Mouse (Mus musculus): Measurements from ENCODE around the gene Plekhg4. TPM values are rescaled to one million over a fixed set of nuclear protein-coding genes. Genes with fewer than 3 reads are reported as not detected.
A peak's percentile ranks its signal among the peaks of the same experiment; 100 is the strongest.

Plekhg4 gene
- polyA plus RNA-seq, 1 experiment from 2014 or later = 0.26 TPM

- 84% methylated on average over 6 of the region's 6 CpGs for WGBS
- H3K4me1 ChIP-seq (replicated peaks; ENCODE audit: control insufficient read depth, insufficient read depth, low read length) = no peaks in the 10 kb centered on the region
- no peak overlapping the region for H3K4me2 ChIP-seq (replicated peaks; ENCODE audit: low read depth, low read length)
- no peaks in the 10 kb centered on the region for H3K36me3 ChIP-seq (ENCODE audit: control insufficient read depth, insufficient read depth, low read length)
- H3K9ac ChIP-seq (ENCODE audit: low read depth, low read length) = no peak overlapping the region
- no peaks in the 10 kb centered on the region for H3K9me3 ChIP-seq (ENCODE audit: control insufficient read depth, low read length)
- H3K4me3 ChIP-seq (ENCODE audit: low read depth, low read length) = no peak overlapping the region
- ATAC-seq (ENCODE audit: low FRiP score) = no peak
- no peak for DNase-seq (ENCODE audit: low spot score)
- H3K27me3 ChIP-seq (ENCODE audit: control insufficient read depth, insufficient read depth, low read length) = no peaks in the 10 kb centered on the region
- H3K27ac ChIP-seq (ENCODE audit: low read depth, low read length) = no peak overlapping the region
Observed at GRCm38 (mm10) chr8:105426878-105427277, 53.8 kb downstream of the Plekhg4 start.

GRCm38 (mm10) chr8:105431743-105432515 lies 58.9 kb downstream of the Plekhg4 start:
- DNase-seq (ENCODE audit: low spot score) (no peak), ATAC-seq (ENCODE audit: low FRiP score) (0 out of 2 replicates have a peak, but pooled peaks have one; percentile 35)
- Histone ChIP-seq H3K4me2 (replicated peaks; ENCODE audit: low read depth, low read length) (no peak overlapping the region), H3K9ac (ENCODE audit: low read depth, low read length) (no peak overlapping the region), H3K4me1 (replicated peaks; ENCODE audit: control insufficient read depth, insufficient read depth, low read length) (no peaks in the 10 kb centered on the region; the same call in 1 of the 2 replicates), H3K4me3 (ENCODE audit: low read depth, low read length) (no peak overlapping the region), H3K36me3 (ENCODE audit: control insufficient read depth, insufficient read depth, low read length) (no peaks in the 10 kb centered on the region), H3K27me3 (ENCODE audit: control insufficient read depth, insufficient read depth, low read length) (no peaks in the 10 kb centered on the region), H3K27ac (ENCODE audit: low read depth, low read length) (no peak overlapping the region), H3K9me3 (ENCODE audit: control insufficient read depth, low read length) (no peaks in the 10 kb centered on the region)
- WGBS = 55% methylated on average over 7 of the region's 7 CpGs

Other genes starting within 250 kb of the Plekhg4 start
- not detected in 2 replicates for gene Ces4a, start 241.5 kb upstream of the Plekhg4 start, polyA plus RNA-seq (2014; fragmentation: Nextera tagmentation; extraction: Ambion mirVana)
- 65.1 and 69.0 TPM in 2 replicates for gene Cbfb, start 202.6 kb upstream of the Plekhg4 start, polyA plus RNA-seq (2014; fragmentation: Nextera tagmentation; extraction: Ambion mirVana)
- 33.2 and 34.1 TPM in 2 replicates for gene D230025D16Rik, start 148.1 kb upstream of the Plekhg4 start, polyA plus RNA-seq (2014; fragmentation: Nextera tagmentation; extraction: Ambion mirVana)
- gene B3gnt9, start 118.1 kb upstream of the Plekhg4 start, polyA plus RNA-seq (2014; fragmentation: Nextera tagmentation; extraction: Ambion mirVana) = 4.2 and 6.3 TPM in 2 replicates
- gene Tradd, start 108.7 kb upstream of the Plekhg4 start, polyA plus RNA-seq (2014; fragmentation: Nextera tagmentation; extraction: Ambion mirVana) = 13.5 and 14.3 TPM in 2 replicates
- 0.78 and 1.4 TPM in 2 replicates for gene Fbxl8, start 108.6 kb upstream of the Plekhg4 start, polyA plus RNA-seq (2014; fragmentation: Nextera tagmentation; extraction: Ambion mirVana)
- 0.21 and 0.52 TPM in 2 replicates for gene Hsf4, start 103.5 kb upstream of the Plekhg4 start, polyA plus RNA-seq (2014; fragmentation: Nextera tagmentation; extraction: Ambion mirVana)
- 2.7 and 3.1 TPM in 2 replicates for gene Nol3, start 97.1 kb upstream of the Plekhg4 start, polyA plus RNA-seq (2014; fragmentation: Nextera tagmentation; extraction: Ambion mirVana)
- 31.7 and 40.2 TPM in 2 replicates for gene 4931428F04Rik, start 83.4 kb upstream of the Plekhg4 start, polyA plus RNA-seq (2014; fragmentation: Nextera tagmentation; extraction: Ambion mirVana)
- gene Exoc3l, start 77.2 kb upstream of the Plekhg4 start, polyA plus RNA-seq (2014; fragmentation: Nextera tagmentation; extraction: Ambion mirVana) = 6.0 and 10.0 TPM in 2 replicates
- 96.7 and 97.1 TPM in 2 replicates for gene E2f4, start 75.6 kb upstream of the Plekhg4 start, polyA plus RNA-seq (2014; fragmentation: Nextera tagmentation; extraction: Ambion mirVana)
- 1.7 and 2.6 TPM in 2 replicates for gene Elmo3, start 67.7 kb upstream of the Plekhg4 start, polyA plus RNA-seq (2014; fragmentation: Nextera tagmentation; extraction: Ambion mirVana)
- gene Lrrc29, start 47.0 kb upstream of the Plekhg4 start, polyA plus RNA-seq (2014; fragmentation: Nextera tagmentation; extraction: Ambion mirVana) = 0.98 and 1.2 TPM in 2 replicates
- 102 and 105 TPM in 2 replicates for gene Tmem208, start 46.9 kb upstream of the Plekhg4 start, polyA plus RNA-seq (2014; fragmentation: Nextera tagmentation; extraction: Ambion mirVana)
- gene Fhod1, start 25.3 kb upstream of the Plekhg4 start, polyA plus RNA-seq (2014; fragmentation: Nextera tagmentation; extraction: Ambion mirVana) = 1.8 and 3.6 TPM in 2 replicates
- 3.9 and 4.5 TPM in 2 replicates for gene Slc9a5, start 24.4 kb upstream of the Plekhg4 start, polyA plus RNA-seq (2014; fragmentation: Nextera tagmentation; extraction: Ambion mirVana)
- gene Kctd19, start 40.2 kb downstream of the Plekhg4 start, polyA plus RNA-seq (2014; fragmentation: Nextera tagmentation; extraction: Ambion mirVana) = 0.14 TPM in 1 of 2 replicates, not detected in the other
- 2.8 and 3.0 TPM in 2 replicates for gene Lrrc36, start 40.3 kb downstream of the Plekhg4 start, polyA plus RNA-seq (2014; fragmentation: Nextera tagmentation; extraction: Ambion mirVana)
- 206 and 218 TPM in 2 replicates for gene Tppp3, start 98.3 kb downstream of the Plekhg4 start, polyA plus RNA-seq (2014; fragmentation: Nextera tagmentation; extraction: Ambion mirVana)
- 19.0 and 19.7 TPM in 2 replicates for gene Zdhhc1, start 123.6 kb downstream of the Plekhg4 start, polyA plus RNA-seq (2014; fragmentation: Nextera tagmentation; extraction: Ambion mirVana)
- 19.6 and 21.1 TPM in 2 replicates for gene Hsd11b2, start 145.5 kb downstream of the Plekhg4 start, polyA plus RNA-seq (2014; fragmentation: Nextera tagmentation; extraction: Ambion mirVana)
- gene Atp6v0d1, start 192.8 kb downstream of the Plekhg4 start, polyA plus RNA-seq (2014; fragmentation: Nextera tagmentation; extraction: Ambion mirVana) = 141 and 155 TPM in 2 replicates
- gene Ripor1, start 232.0 kb downstream of the Plekhg4 start, polyA plus RNA-seq (2014; fragmentation: Nextera tagmentation; extraction: Ambion mirVana) = 11.8 and 12.4 TPM in 2 replicates

All from hindbrain, embryonic 11.5 days (tissue).